Mouse (Mus musculus) olfactory bulb, adult 2 months (tissue): ENCODE results near the gene Aox1.

Experiments used
- CTCF ChIP-seq: fragments of 200-500 bp; IDR thresholded peaks from 2 replicates; pipeline ENCODE4 v1.5.1; 2012; ENCODE audit warnings: low read depth, mild to moderate bottlenecking, low read length, moderate library complexity; ENCODE audit not compliant: insufficient read depth
- POLR2A ChIP-seq: fragments of 200-500 bp; IDR thresholded peaks from 2 replicates; pipeline ENCODE4 v1.6.1; 2012; ENCODE audit warnings: mild to moderate bottlenecking, low read depth, low read length, moderate library complexity; ENCODE audit not compliant: insufficient read depth

DNA sequence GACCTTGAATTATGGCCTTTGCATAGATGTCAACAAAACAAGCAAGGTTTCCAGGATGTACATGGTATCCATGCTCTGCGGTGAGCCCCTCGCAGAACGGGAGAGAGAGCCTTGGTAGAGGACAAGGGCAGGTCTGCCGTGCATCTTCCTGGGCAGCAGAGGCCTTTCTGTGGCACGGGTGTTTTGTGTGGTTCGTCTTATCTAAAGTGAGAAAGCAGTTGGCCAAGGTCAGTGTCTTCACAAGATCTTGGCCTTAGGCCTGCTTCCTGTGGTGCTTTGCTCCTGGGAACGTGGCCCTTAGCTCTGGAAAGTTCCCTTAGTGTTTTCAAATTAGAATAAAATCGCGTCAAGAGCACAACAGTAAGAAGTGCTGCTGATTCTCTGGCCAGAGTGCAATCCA is 41.3 kb downstream of the Aox1 start:
- TF ChIP-seq CTCF (no peak), POLR2A (no peak)
